Mouse (Mus musculus): Measurements from ENCODE around the gene Polrmt. TPM values are rescaled to one million over a fixed set of nuclear protein-coding genes. Genes with fewer than 3 reads are reported as not detected.

Polrmt gene
- polyA plus RNA-seq (2016; fragmentation: Nextera tagmentation; extraction: Ambion mirVana): 52.8 and 54.3 TPM in 2 replicates

DNA sequence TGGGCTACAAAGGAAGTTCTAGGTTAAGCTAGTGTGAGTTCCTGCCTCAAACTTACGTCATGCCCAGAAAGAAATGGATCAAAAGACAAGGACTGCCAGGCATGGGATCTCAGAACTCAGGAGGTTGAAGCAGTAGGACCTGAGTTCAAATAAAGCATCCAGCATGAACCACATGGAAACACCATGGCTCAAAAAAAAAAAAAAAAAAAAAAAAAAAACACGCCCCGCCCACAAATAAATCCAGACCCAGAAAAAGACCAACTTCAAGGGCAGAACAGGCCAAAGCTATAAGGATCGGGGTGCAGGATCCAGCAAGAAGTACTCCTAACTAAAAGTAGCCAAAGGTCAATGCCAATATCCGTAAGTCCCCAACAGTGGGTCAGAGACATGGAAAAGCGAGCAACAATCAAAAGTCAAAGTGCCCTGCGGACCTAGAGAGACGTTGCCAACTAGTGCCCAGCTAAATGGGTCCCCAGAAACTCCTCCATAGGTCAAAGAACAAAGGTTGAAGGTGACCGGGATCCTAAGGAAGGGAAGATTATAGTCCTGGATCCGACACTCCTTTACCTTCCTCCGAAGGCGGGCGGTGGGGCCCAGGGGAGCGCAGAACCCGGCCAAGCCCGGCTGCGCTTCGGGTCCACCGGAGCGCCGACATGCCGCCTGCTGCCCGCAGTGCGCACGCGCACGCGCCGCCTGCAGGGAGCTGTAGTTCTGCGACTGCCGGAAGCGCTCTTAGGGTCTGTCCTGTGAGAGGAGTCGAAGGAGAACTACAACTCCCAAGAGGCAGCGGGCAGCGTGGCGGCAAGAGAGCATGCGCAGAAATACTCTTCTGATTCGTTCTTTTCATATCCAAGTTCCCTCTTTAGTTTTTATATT, at the start of gene Polrmt:
Gene Polrmt, minus strand, starts transcription at position 684 of the 876 bp plus-strand sequence.
- Histone ChIP-seq H3K27me3 (replicated peaks; ENCODE audit: low read depth, poor library complexity, severe bottlenecking) (no peaks in the 10 kb centered on the region), H3K9me3 (peaks cover 3% of the 10 kb centered on the region; the same call in 1 of the 2 replicates), H3K4me1 (peaks cover 10% of the 10 kb centered on the region), H3K4me3 (peak within 1 kb of the TSS; percentile 77), H3K27ac (replicated peaks) (peak within 1 kb of the TSS; percentile 76), H3K36me3 (replicated peaks) (peaks cover 35% of the 10 kb centered on the region)
- 3% methylated on average over 38 of the region's 38 CpGs for WGBS
- DNase-seq (ENCODE audit: low spot score): peak; percentile 97

DNA sequence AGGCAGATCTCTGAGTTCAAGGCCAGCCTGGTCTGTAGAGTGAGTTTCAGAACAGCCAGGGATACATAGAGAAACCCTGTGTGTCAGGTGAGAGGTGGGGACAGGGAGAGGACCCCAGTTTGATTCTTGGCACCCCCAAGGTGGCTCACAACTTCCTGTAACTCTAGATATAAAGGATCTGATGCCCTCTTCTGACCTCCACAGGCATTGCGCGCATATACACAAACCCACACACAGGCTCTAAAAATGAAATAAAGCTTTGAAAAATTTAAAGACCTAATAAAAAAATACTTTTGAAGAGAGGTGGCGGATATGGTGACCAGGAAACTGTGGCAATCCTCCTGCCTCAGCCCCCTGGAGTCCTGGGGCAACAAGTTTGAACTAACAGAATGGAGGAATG, 49.5 kb upstream of the Polrmt start:
- peak overlapping the region; percentile 11; the same call in 1 of the 2 replicates for H3K4me3 ChIP-seq

DNA sequence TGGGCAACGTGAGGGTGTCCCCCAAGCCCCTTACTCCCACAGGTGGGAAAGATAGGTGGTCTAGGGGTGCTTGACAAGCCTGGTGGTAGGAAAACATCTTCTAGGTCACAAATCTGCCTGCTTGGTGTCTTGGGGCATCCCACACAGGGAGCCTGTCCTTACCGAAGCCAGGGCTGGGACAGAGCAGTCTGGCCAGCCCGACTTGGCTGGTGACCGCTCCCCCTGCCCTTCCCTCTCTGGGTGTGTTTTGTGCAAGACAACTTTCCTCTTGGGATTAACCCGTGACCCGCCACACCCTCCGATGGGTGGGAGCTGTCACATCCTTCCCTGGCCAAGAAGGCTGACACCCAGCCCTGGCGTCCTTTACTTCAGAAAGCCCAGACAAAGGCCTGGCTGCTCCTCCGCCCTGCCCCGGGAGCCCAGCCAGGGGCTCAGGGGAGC, 48.1 kb upstream of the Polrmt start:
- DNase-seq (ENCODE audit: low spot score): peak; percentile 46
- Histone ChIP-seq H3K36me3 (replicated peaks) (peaks cover 21% of the 10 kb centered on the region), H3K4me1 (peaks cover 51% of the 10 kb centered on the region), H3K9me3 (no peaks in the 10 kb centered on the region), H3K27ac (replicated peaks) (peak overlapping the region; percentile 97), H3K27me3 (replicated peaks; ENCODE audit: low read depth, poor library complexity, severe bottlenecking) (no peaks in the 10 kb centered on the region; the same call in 1 of the 2 replicates), H3K4me3 (peak overlapping the region; percentile 95)
- 7% methylated on average over 10 of the region's 10 CpGs for WGBS

More for the DNA sequence above, 49.5 kb upstream of the Polrmt start:
- WGBS: 97% methylated on average over 3 of the region's 3 CpGs
- Histone ChIP-seq H3K4me1 (peaks cover 51% of the 10 kb centered on the region), H3K36me3 (replicated peaks) (peaks cover 33% of the 10 kb centered on the region), H3K27ac (replicated peaks) (no peak overlapping the region), H3K9me3 (no peaks in the 10 kb centered on the region), H3K27me3 (replicated peaks; ENCODE audit: low read depth, poor library complexity, severe bottlenecking) (no peaks in the 10 kb centered on the region)
- DNase-seq (ENCODE audit: low spot score): no peak

DNA sequence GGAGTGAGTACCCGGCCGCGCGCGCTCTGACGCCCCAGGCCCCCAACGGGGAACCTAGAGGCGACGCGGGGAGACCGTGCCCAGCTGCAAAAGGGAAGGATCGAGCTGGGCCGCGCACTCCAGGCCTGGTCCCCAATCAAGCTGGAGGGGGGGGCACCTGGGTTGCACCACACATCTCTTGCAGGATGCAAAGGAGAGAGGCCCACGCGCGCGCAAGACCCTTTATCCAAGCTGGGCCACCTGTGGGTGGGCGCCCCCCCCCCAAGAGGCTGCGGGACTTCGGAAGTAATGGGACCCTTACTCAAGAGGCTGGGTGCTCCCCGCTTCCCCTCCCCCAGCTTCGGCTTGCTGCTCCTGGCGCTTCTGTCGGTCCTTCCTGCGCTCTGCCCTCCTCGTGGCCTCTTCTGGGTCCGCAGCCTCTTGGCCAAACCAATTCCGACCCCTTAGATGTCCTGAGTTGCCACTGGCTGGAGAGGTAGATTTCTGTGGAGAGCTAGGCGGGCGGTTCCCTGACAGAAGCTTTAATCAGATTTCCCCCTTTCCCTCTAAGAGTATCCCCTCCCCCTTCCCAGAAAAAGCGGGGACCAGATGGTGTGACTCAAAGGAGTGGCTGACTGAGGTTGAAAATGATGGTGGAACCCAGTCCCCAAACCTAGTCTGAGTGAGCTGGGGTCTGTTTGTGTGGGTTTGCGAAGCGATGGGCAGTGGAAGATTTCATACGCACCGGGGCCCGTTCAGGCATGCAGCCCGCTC, 47.5 kb upstream of the Polrmt start:
- DNase-seq (ENCODE audit: low spot score): peak; percentile 67
- H3K4me3 ChIP-seq: peak overlapping the region; percentile 95
- H3K27me3 ChIP-seq (replicated peaks; ENCODE audit: low read depth, poor library complexity, severe bottlenecking): no peaks in the 10 kb centered on the region; the same call in 1 of the 2 replicates
- 3% methylated on average over 37 of the region's 38 CpGs for WGBS
- H3K4me1 ChIP-seq: peaks cover 52% of the 10 kb centered on the region
- peak overlapping the region; percentile 97 for H3K27ac ChIP-seq (replicated peaks)
- no peaks in the 10 kb centered on the region for H3K9me3 ChIP-seq
- peaks cover 16% of the 10 kb centered on the region for H3K36me3 ChIP-seq (replicated peaks)

DNA sequence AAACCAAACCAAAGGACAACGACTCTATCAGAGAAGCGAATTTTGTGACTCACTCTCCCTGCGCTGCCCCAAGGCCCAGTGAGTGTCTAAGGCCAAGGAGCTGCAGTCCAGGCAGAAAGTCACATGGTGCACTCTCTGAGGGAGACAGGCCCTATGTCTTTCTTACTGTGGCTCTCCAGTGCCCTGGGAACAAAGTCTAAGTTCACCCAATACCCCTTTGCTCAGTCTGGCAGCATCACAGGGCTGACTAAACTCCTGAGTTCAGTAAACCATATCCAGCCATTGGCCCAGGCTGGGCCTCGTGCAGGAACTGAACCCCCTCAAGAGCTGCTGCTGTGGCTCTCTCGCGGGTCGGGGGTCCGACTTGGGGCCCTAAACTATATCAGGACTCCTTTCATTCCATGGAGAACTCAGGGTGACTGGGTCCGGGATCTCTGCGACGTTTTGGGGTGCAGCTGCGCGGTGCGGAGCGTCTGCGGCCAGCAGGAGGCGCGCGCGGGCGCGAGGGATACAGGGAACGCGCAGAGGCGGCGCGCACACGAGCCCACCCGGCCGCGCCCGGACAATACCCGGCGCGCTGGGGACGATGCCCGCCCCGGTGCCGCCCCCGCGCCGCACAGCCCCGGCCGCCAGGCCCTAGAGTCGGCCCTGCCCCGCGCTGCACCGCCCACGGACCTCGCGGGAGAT, 46.8 kb upstream of the Polrmt start, which contains the start of gene Palm:
Gene Palm, plus strand, starts transcription at position 522 of the 687 bp plus-strand sequence.
- H3K27ac ChIP-seq (replicated peaks): peak within 1 kb of the TSS; percentile 97
- peaks cover 15% of the 10 kb centered on the region for H3K36me3 ChIP-seq (replicated peaks)
- H3K9me3 ChIP-seq: no peaks in the 10 kb centered on the region
- 5% methylated on average over 51 of the region's 51 CpGs for WGBS
- H3K4me3 ChIP-seq: peak within 1 kb of the TSS; percentile 95
- H3K27me3 ChIP-seq (replicated peaks; ENCODE audit: low read depth, poor library complexity, severe bottlenecking): no peaks in the 10 kb centered on the region; the same call in 1 of the 2 replicates
- H3K4me1 ChIP-seq: peaks cover 50% of the 10 kb centered on the region
- DNase-seq (ENCODE audit: low spot score): peak; percentile 86

DNA sequence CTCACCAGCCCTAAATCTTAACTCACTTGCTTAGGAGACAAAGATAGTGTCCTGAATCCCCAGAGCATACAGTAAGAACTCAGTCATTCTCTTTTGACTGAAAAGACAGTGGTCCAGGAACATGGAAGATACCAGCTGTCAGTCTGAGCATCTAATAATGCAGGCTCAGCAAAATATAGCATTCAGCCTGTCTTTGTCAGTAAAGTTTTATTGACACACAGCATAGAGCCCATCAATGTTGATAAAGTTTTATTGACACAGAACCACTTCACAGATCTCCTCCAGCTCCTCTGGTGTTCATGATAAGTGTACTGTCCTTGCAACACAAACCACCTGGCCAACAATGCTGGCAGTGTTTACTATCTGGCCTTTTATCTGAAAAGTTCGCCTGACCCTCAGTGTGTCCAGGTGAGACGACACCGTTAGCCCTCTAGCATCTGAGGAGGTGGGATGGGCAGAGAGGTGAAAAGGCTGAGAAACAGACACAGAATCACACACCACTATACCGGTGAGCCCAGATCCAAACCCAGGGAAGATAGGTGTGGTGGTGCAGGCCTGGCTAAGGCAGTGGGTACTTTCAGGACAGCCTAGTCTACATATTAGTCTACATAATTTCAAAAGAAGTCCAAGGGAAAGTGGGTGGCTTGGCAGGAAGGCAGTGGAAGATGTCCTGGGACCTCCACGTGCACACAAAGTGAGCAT, 46.1 kb upstream of the Polrmt start:
- Histone ChIP-seq H3K27ac (replicated peaks) (0 out of 2 replicates have a peak overlapping the region, but pooled peaks have one; percentile 97), H3K9me3 (no peaks in the 10 kb centered on the region), H3K36me3 (replicated peaks) (peaks cover 15% of the 10 kb centered on the region), H3K4me1 (peaks cover 43% of the 10 kb centered on the region), H3K27me3 (replicated peaks; ENCODE audit: low read depth, poor library complexity, severe bottlenecking) (no peaks in the 10 kb centered on the region; the same call in 1 of the 2 replicates), H3K4me3 (peak overlapping the region; percentile 95; the same call in 1 of the 2 replicates)
- WGBS: 79% methylated on average over 5 of the region's 5 CpGs
- DNase-seq (ENCODE audit: low spot score): no peak

DNA sequence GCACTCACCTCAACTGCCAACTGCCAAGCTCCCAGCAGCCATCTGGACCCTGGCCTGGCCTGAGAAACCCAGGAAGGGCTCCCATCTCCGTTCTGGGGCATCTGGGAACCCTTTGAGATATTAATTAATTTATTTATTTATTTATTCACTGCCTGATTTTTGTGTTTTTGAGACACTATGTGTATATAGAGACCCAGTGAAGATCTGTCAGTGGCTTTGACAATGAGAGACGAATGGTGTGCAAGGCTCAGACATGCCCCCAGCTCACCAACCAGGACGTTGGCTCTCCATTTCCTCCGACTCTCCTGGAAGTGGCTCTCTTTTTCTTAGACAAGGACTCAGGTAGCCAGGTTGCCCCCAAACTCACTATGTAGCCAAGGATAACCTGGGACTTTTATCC, 44.5 kb upstream of the Polrmt start, which contains the start of gene Prss57:
Gene Prss57, minus strand, starts transcription at position 101 of the 400 bp plus-strand sequence.
- peaks cover 33% of the 10 kb centered on the region for H3K4me1 ChIP-seq

DNA sequence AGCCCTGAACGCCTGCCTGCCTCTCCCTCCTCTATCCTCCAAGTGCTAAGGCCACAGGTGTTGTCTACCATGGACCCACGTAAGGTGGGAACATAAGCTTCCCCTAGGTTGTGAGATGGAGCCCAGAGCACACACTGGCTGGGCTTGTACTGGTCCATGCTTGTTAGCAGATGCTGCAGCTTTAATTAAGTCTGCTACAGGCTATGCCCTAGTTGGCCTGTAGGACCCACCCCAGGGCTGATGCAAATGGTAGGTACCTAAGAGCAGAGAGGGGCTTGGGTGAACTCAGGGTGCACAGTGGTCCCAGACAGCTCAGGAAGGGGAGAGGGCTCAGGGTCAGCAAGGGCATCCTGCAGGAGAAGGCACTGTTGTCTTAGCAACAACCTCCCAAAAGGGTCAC, 43.2 kb upstream of the Polrmt start:
- Histone ChIP-seq H3K9me3 (no peaks in the 10 kb centered on the region), H3K36me3 (replicated peaks) (no peaks in the 10 kb centered on the region), H3K4me1 (peaks cover 24% of the 10 kb centered on the region), H3K4me3 (no peak overlapping the region), H3K27ac (replicated peaks) (no peak overlapping the region), H3K27me3 (replicated peaks; ENCODE audit: low read depth, poor library complexity, severe bottlenecking) (peaks cover 7% of the 10 kb centered on the region)
- 61% methylated on average over 2 of the region's 2 CpGs for WGBS
- no peak for DNase-seq (ENCODE audit: low spot score)

More for the DNA sequence above, 44.5 kb upstream of the Polrmt start, which contains the start of gene Prss57:
- H3K36me3 ChIP-seq (replicated peaks): peaks cover 7% of the 10 kb centered on the region
- WGBS: 84% methylated on average over 4 of the region's 4 CpGs
- H3K4me3 ChIP-seq: no peak within 1 kb of the TSS
- no peaks in the 10 kb centered on the region for H3K9me3 ChIP-seq
- DNase-seq (ENCODE audit: low spot score): no peak
- no peak within 1 kb of the TSS for H3K27ac ChIP-seq (replicated peaks)
- no peaks in the 10 kb centered on the region; the same call in 1 of the 2 replicates for H3K27me3 ChIP-seq (replicated peaks; ENCODE audit: low read depth, poor library complexity, severe bottlenecking)

DNA sequence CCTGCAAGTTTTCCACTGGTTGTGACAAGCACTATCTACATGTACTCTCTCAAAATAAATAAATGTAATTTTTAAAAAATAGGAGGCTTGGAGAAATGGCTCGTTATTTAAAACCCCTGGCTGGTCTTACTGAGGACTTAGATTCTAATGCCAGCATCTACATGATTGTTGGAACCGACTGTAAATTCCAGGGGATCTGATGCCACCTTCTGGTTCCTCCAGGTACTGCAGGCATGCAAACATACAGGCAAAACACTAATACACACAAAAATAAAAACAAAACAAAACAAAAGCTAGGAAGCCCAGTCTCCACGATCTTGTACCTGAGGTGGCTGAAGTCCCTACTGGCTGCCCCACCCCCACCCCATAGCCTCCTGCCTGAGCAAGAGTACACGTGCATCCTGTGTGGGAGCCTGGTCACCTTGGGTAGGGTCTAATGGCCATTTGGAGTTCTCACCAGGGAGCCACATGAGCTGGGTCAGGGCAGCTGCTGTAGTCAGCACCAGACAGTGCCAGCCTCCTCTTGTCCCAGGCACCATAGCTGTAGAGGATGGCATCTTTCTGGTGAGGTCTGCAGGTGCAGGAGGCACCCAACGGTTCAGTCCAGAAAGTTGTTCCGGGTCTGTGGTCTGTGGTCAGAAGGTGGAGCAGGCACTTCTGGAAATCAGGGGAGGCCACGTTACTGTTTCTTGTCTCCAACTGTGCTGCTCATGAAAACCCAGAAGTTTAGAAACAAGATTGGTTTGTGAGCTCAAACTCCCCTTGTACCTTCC, 42.2 kb upstream of the Polrmt start:
- peak; percentile 79 for DNase-seq (ENCODE audit: low spot score)
- Histone ChIP-seq H3K27me3 (replicated peaks; ENCODE audit: low read depth, poor library complexity, severe bottlenecking) (peaks cover 17% of the 10 kb centered on the region), H3K4me3 (no peak overlapping the region), H3K9me3 (no peaks in the 10 kb centered on the region), H3K36me3 (replicated peaks) (no peaks in the 10 kb centered on the region), H3K27ac (replicated peaks) (no peak overlapping the region), H3K4me1 (peaks cover 14% of the 10 kb centered on the region)
- 39% methylated on average over 7 of the region's 7 CpGs for WGBS

DNA sequence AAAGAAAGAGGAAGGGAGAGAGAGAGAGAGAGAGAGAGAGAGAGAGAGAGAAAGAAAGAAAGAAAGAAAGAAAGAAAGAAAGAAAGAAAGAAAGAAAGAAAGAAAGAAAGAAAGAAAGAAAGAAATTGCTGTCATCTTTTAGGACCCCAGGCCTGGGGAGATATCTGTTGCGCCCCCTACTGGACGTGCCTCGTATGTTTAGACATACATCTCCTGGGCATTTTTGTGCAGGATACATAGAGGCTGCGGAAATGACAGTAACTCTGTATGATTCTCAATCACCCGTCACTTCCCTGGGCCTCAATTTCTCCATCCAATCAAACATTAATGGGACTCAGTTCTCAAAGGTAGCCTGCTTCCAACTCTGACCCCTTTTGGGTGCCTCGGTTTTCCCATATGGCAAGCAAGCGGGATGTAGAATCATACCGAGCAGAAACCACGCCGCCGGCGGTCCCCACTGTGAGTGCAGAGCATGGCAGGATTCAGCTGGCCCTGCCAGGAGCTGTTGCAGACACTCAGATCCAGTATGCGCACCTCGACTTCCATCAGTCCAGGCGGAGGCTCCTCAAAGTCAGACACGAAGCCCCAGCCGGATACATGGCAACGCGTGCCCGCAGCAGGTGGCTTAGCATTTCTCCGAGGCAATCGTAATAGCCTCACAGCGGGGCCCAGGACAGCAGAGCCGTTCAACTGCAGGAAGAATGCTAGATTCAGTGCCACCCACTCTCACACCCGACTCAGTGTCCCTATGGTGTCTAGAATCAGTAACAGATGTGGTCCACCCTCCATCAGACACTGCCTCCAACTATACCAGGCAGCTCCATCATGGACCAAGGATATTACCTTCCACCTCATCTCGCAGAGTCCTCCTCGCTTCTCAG, 37.8 kb upstream of the Polrmt start:
- H3K27ac ChIP-seq (replicated peaks): no peak overlapping the region
- no peaks in the 10 kb centered on the region for H3K9me3 ChIP-seq
- H3K27me3 ChIP-seq (replicated peaks; ENCODE audit: low read depth, poor library complexity, severe bottlenecking): peaks cover 60% of the 10 kb centered on the region
- no peak overlapping the region for H3K4me3 ChIP-seq
- WGBS: 39% methylated on average over 27 of the region's 27 CpGs
- H3K4me1 ChIP-seq: peaks cover 28% of the 10 kb centered on the region
- peak; percentile 70 for DNase-seq (ENCODE audit: low spot score)
- no peaks in the 10 kb centered on the region for H3K36me3 ChIP-seq (replicated peaks)
